Mouse (Mus musculus) midbrain, embryonic 14.5 days (tissue): ENCODE measurements at regions not wholly inside any gene's neighbourhood (a gene's known extent, or its start where the extent isn't known, plus 50 kb on each side); places are given as distances from the start of the nearest gene placed in this dataset.

Experiments
- ATAC-seq: fragments of 200-750 bp; cut with Nextera tagmentation; 2 replicates; pipeline ENCODE4 v1.8.0; 2017; ENCODE audit warnings: moderate number of reproducible peaks, moderate library complexity; ENCODE audit not compliant: low FRiP score, low TSS enrichment
- DNase-seq: peaks from one replicate; pipeline ENCODE4 v3.0.0-alpha.2; 2015
- H3K27ac ChIP-seq: fragments of 300-500 bp; sonication (generic); replicated peaks from 2 replicates; pipeline ENCODE4 v1.5.1; 2014; ENCODE audit warnings: mild to moderate bottlenecking, low read depth, low read length, moderate library complexity
- H3K27me3 ChIP-seq: fragments of 300-500 bp; sonication (generic); 2 replicates; pipeline ENCODE4 v1.6.1; 2014; ENCODE audit warnings: low read length, control low read depth, mixed read lengths; ENCODE audit not compliant: control insufficient read depth, insufficient read depth
- H3K36me3 ChIP-seq: fragments of 300-500 bp; sonication (generic); 2 replicates; pipeline ENCODE4 v1.6.1; 2014; ENCODE audit warnings: low read length, control low read depth; ENCODE audit not compliant: control insufficient read depth, insufficient read depth
- H3K4me1 ChIP-seq: fragments of 300-500 bp; sonication (generic); 2 replicates; pipeline ENCODE4 v1.6.1; 2014; ENCODE audit warnings: mild to moderate bottlenecking, antibody characterized with exemption, low read length, control low read depth; ENCODE audit not compliant: control insufficient read depth, insufficient read depth
- H3K4me2 ChIP-seq: fragments of 300-500 bp; sonication (generic); 2 replicates; pipeline ENCODE4 v1.6.1; 2014; ENCODE audit warnings: mild to moderate bottlenecking, low read length, moderate library complexity
- H3K4me3 ChIP-seq: fragments of 300-500 bp; sonication (generic); replicated peaks from 2 replicates; pipeline ENCODE4 v1.5.1; 2014; ENCODE audit warnings: low read depth, low read length
- H3K9ac ChIP-seq: fragments of 300-500 bp; sonication (generic); replicated peaks from 2 replicates; pipeline ENCODE4 v1.6.1; 2014; ENCODE audit warnings: mild to moderate bottlenecking, low read length, moderate library complexity
- H3K9me3 ChIP-seq: fragments of 300-500 bp; sonication (generic); 2 replicates; pipeline ENCODE4 v1.6.1; 2016; ENCODE audit warnings: low read length, control low read depth, mixed read lengths; ENCODE audit not compliant: control insufficient read depth
- WGBS: fragments of 180-500 bp; shearing (Covaris S2); extraction: QIAGEN DNeasy Blood & Tissue Kit; methylation state at CpG from one replicate; pipeline ENCODE4 v1.1.7; 2014; 5-methylcytosine and 5-hydroxymethylcytosine counted together

- Histone ChIP-seq H3K9me3 (no peaks in the 10 kb centered on the region), H3K4me3 (no peak overlapping the region), H3K27ac (no peak overlapping the region), H3K27me3 (no peaks in the 10 kb centered on the region), H3K36me3 (no peaks in the 10 kb centered on the region), H3K4me2 (no peak overlapping the region), H3K4me1 (no peaks in the 10 kb centered on the region), H3K9ac (no peak overlapping the region)
- WGBS, result 81% methylated on average over 5 of the region's 5 CpGs
- no peak for DNase-seq
- ATAC-seq, result no peak
Observed at GRCm38 (mm10) chr12:15681678-15682355, 134.9 kb downstream of the Trib2 start.

- ATAC-seq (no peak), DNase-seq (no peak)
- H3K9me3 ChIP-seq, result no peaks in the 10 kb centered on the region
- no peak overlapping the region for H3K27ac ChIP-seq
- no peaks in the 10 kb centered on the region for H3K4me1 ChIP-seq
- no peaks in the 10 kb centered on the region for H3K36me3 ChIP-seq
- WGBS, result 64% methylated on average over 3 of the region's 3 CpGs
- H3K27me3 ChIP-seq, result no peaks in the 10 kb centered on the region
- H3K4me2 ChIP-seq, result no peak overlapping the region
- H3K4me3 ChIP-seq, result no peak overlapping the region
- H3K9ac ChIP-seq, result no peak overlapping the region
Observed at GRCm38 (mm10) chr12:15676127-15676526, 140.6 kb downstream of the Trib2 start.

DNA sequence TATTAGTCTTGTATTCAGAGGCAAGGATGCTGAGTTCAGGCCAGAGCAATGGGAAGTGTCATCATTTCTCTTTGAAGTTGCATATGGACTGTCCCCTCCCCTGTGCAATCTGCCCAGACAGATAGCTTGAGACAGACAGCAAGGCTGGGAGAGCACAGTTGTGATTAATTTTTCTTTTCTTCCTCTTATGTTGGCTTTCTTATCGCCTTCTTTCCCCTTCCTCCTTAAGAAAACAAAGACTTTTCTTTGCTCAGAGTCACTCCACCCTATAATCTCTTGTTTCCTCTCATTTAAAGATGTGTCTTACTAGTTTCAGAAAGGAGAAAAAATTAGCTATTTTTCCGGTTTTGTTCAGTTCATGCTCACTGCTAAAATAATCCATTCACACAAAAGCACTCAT, 157.0 kb downstream of the Trib2 start:
- no peak overlapping the region for H3K27ac ChIP-seq
- no peaks in the 10 kb centered on the region for H3K4me1 ChIP-seq
- no peak overlapping the region for H3K9ac ChIP-seq
- DNase-seq, result no peak
- no peak overlapping the region for H3K4me2 ChIP-seq
- 78% methylated on average over 2 of the region's 2 CpGs for WGBS
- H3K36me3 ChIP-seq, result no peaks in the 10 kb centered on the region
- no peaks in the 10 kb centered on the region for H3K27me3 ChIP-seq
- no peak for ATAC-seq
- H3K9me3 ChIP-seq, result no peaks in the 10 kb centered on the region
- H3K4me3 ChIP-seq, result no peak overlapping the region

- no peak for DNase-seq
Observed at GRCm38 (mm10) chr12:15659332-15659731, 157.4 kb downstream of the Trib2 start.

GRCm38 (mm10) chr12:15657748-15658251, 158.9 kb downstream of the Trib2 start:
- WGBS, result 87% methylated on average over 3 of the region's 3 CpGs
- ATAC-seq, result no peak

More at GRCm38 (mm10) chr12:15659332-15659731, 157.4 kb downstream of the Trib2 start:
- H3K4me2 ChIP-seq, result no peak overlapping the region
- H3K27ac ChIP-seq, result no peak overlapping the region
- H3K9me3 ChIP-seq, result no peaks in the 10 kb centered on the region
- no peak overlapping the region for H3K4me3 ChIP-seq
- ATAC-seq, result no peak
- WGBS, result 74% methylated on average over 2 of the region's 2 CpGs
- no peaks in the 10 kb centered on the region for H3K27me3 ChIP-seq
- no peak overlapping the region for H3K9ac ChIP-seq
- no peaks in the 10 kb centered on the region for H3K36me3 ChIP-seq
- no peaks in the 10 kb centered on the region for H3K4me1 ChIP-seq

DNA sequence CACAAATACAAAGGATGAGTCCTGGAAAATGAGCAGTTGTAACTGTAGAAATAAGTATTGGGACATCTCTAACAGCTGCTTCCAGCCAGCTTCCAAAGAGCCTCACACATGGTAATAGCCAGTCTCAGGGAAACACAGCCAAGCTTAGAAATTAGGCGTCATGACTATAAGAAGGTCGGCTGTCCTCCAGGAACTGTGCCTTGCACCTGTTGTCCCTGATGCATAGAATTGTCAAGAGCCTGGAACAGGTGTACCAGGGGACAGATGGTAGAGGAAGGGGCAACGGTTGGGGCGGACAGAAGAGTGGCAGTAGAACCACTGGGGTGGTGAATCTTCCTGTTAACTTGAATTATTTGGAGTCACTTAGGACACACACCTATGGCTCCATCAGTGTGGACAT, 162.1 kb downstream of the Trib2 start:
- Histone ChIP-seq H3K27ac (no peak overlapping the region), H3K36me3 (no peaks in the 10 kb centered on the region), H3K4me2 (no peak overlapping the region), H3K9me3 (no peaks in the 10 kb centered on the region), H3K9ac (no peak overlapping the region), H3K27me3 (no peaks in the 10 kb centered on the region), H3K4me3 (no peak overlapping the region), H3K4me1 (no peaks in the 10 kb centered on the region)
- WGBS, result 95% methylated on average over 4 of the region's 4 CpGs
- DNase-seq (no peak), ATAC-seq (no peak)

More at GRCm38 (mm10) chr12:15657748-15658251, 158.9 kb downstream of the Trib2 start:
- Histone ChIP-seq H3K27ac (no peak overlapping the region), H3K36me3 (no peaks in the 10 kb centered on the region), H3K4me1 (no peaks in the 10 kb centered on the region), H3K4me3 (no peak overlapping the region), H3K4me2 (no peak overlapping the region), H3K27me3 (no peaks in the 10 kb centered on the region), H3K9ac (no peak overlapping the region), H3K9me3 (no peaks in the 10 kb centered on the region)
- DNase-seq, result no peak

GRCm38 (mm10) chr12:15653357-15653763, 163.4 kb downstream of the Trib2 start:
- Histone ChIP-seq H3K4me2 (no peak overlapping the region), H3K9me3 (no peaks in the 10 kb centered on the region), H3K4me1 (no peaks in the 10 kb centered on the region), H3K4me3 (no peak overlapping the region), H3K9ac (no peak overlapping the region), H3K27ac (no peak overlapping the region), H3K36me3 (no peaks in the 10 kb centered on the region), H3K27me3 (no peaks in the 10 kb centered on the region)
- ATAC-seq (no peak), DNase-seq (no peak)
- WGBS, result 81% methylated on average over 8 of the region's 8 CpGs

GRCm38 (mm10) chr12:15651293-15651692, 165.4 kb downstream of the Trib2 start:
- Histone ChIP-seq H3K9ac (no peak overlapping the region), H3K4me2 (no peak overlapping the region), H3K4me1 (no peaks in the 10 kb centered on the region), H3K36me3 (no peaks in the 10 kb centered on the region), H3K9me3 (no peaks in the 10 kb centered on the region), H3K27me3 (no peaks in the 10 kb centered on the region), H3K27ac (no peak overlapping the region), H3K4me3 (no peak overlapping the region)
- ATAC-seq (no peak), DNase-seq (no peak)
- 93% methylated on average over 2 of the region's 2 CpGs for WGBS

DNA sequence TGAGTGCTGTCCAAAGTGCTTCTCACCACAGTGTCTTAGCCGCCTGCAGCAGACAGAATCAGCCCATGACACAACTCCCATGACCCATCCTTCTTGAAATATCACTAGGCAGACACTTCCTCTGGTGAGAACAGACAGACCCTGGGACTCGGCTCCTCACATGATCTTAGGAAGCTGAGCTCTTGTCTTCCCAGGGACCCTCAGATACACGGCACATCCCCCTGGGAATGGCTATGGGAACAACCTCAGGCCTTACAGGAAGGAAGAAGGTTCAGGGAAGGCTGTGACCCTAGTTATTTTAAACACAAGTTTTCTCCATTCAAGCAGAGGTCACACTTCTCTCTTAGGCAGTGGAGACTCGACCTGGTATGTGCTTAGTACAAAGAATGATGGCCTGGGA, 166.8 kb downstream of the Trib2 start:
- Histone ChIP-seq H3K9ac (no peak overlapping the region), H3K4me3 (no peak overlapping the region), H3K9me3 (no peaks in the 10 kb centered on the region), H3K4me2 (no peak overlapping the region), H3K27me3 (no peaks in the 10 kb centered on the region), H3K36me3 (no peaks in the 10 kb centered on the region), H3K27ac (no peak overlapping the region), H3K4me1 (no peaks in the 10 kb centered on the region)
- DNase-seq, result no peak
- no peak for ATAC-seq
- 78% methylated on average over 4 of the region's 4 CpGs for WGBS
